Mouse (Mus musculus) testis, postnatal 10 days (tissue): ENCODE measurements around the gene Kti12.

ENCODE experiments used
- DNase-seq: peaks from one replicate; pipeline ENCODE4 v3.0.0; 2021; ENCODE audit warnings: low spot score

The Kti12 gene

GRCm38 (mm10) chr4:108847715-108848504 is at the start of gene Kti12:
Gene Kti12, plus strand, starts transcription at chr4:108847785.
- peak; percentile 80 for DNase-seq

GRCm38 (mm10) chr4:108798083-108798830 is 49.3 kb upstream of the Kti12 start:
- peak; percentile 89 for DNase-seq

- DNase-seq, result no peak
Measured at GRCm38 (mm10) chr4:108803535-108803934, 44.0 kb upstream of the Kti12 start.

GRCm38 (mm10) chr4:108811142-108811541 is 36.4 kb upstream of the Kti12 start:
- no peak for DNase-seq

- no peak for DNase-seq
Measured at GRCm38 (mm10) chr4:108811550-108811949, 36.0 kb upstream of the Kti12 start.

- no peak for DNase-seq
Measured at GRCm38 (mm10) chr4:108825677-108826076, 21.9 kb upstream of the Kti12 start.

GRCm38 (mm10) chr4:108826096-108826495 is 21.5 kb upstream of the Kti12 start:
- no peak for DNase-seq

GRCm38 (mm10) chr4:108826643-108827042 is 20.9 kb upstream of the Kti12 start:
- DNase-seq, result no peak

- DNase-seq, result no peak
Measured at GRCm38 (mm10) chr4:108830698-108831097, 16.9 kb upstream of the Kti12 start.

GRCm38 (mm10) chr4:108832916-108833827 is 14.4 kb upstream of the Kti12 start, which contains the start of gene Btf3l4:
Gene Btf3l4, minus strand, starts transcription at chr4:108833614.
- DNase-seq, result peak; percentile 93

- DNase-seq, result no peak
Measured at GRCm38 (mm10) chr4:108833828-108834114, 13.8 kb upstream of the Kti12 start.

- DNase-seq, result peak; percentile 89
Measured at GRCm38 (mm10) chr4:108834115-108834970, 13.2 kb upstream of the Kti12 start, which contains the start of gene Txndc12. Gene Txndc12, plus strand, starts transcription at chr4:108834601.

- DNase-seq, result no peak
Measured at GRCm38 (mm10) chr4:108834971-108835311, 12.6 kb upstream of the Kti12 start.

- no peak for DNase-seq
Measured at GRCm38 (mm10) chr4:108835496-108835895, 12.1 kb upstream of the Kti12 start.

GRCm38 (mm10) chr4:108838031-108838430 is 9.6 kb upstream of the Kti12 start:
- no peak for DNase-seq

GRCm38 (mm10) chr4:108841920-108842578 is 5.5 kb upstream of the Kti12 start:
- no peak for DNase-seq

- no peak for DNase-seq
Measured at GRCm38 (mm10) chr4:108843336-108843735, 4.2 kb upstream of the Kti12 start.

- DNase-seq, result no peak
Measured at GRCm38 (mm10) chr4:108845824-108846569, 1.6 kb upstream of the Kti12 start.

GRCm38 (mm10) chr4:108848505-108848848 is 892 bp downstream of the Kti12 start, which contains the start of gene A730015C16Rik:
Gene A730015C16Rik, minus strand, starts transcription at chr4:108848619.
- DNase-seq, result peak; percentile 54

GRCm38 (mm10) chr4:108866806-108867205 is 19.2 kb downstream of the Kti12 start:
- DNase-seq, result no peak
